Comparison of ENCODE assay signal across 21 mouse cellular contexts in genomic region chr14:47066901-47067300, GRCm38 (mm10).
A peak's percentile ranks its signal among the peaks of the same experiment; 100 is the strongest.
DNase-seq lines count a peak whose midpoint lies in the region; ATAC-seq and TF ChIP-seq lines count a peak whose summit lies in the region.
"Had no signal": no experiment of that assay in that cellular context is flagged by ENCODE, and none has a peak within 500 bp of the region (broad histone marks: within the 10 kb centered on the region; RNA-seq: fewer than 3 reads in every experiment).

No protein-coding gene starts in this region.

- H3K4me2 ChIP-seq in hindbrain, embryonic 13.5 days: no peak overlapping the region
- H3K4me2 ChIP-seq: embryonic facial prominence, embryonic 13.5 days; forebrain, embryonic 12.5 days had no signal

- peak overlapping the region; percentile 30 for H3K4me3 ChIP-seq in testis, adult 2 months (ENCODE audit: control insufficient read depth, low read depth, low read length)
- no peak overlapping the region for H3K4me3 ChIP-seq in hindbrain, embryonic 13.5 days
- H3K4me3 ChIP-seq: embryonic facial prominence, embryonic 13.5 days; forebrain, embryonic 12.5 days; heart, embryonic 10.5 days had no signal

- no peak for TF ChIP-seq CTCF in testis, adult 2 months (IDR thresholded peaks at IDR 0.05; ENCODE audit: control insufficient read depth, insufficient read depth, insufficient replicate concordance, low read depth, low read length)

- H3K27ac ChIP-seq in testis, adult 2 months (ENCODE audit: control insufficient read depth, insufficient read depth, low read depth, low read length): no peak overlapping the region
- no peak overlapping the region for H3K27ac ChIP-seq in hindbrain, embryonic 13.5 days
- H3K27ac ChIP-seq: embryonic facial prominence, embryonic 13.5 days; forebrain, embryonic 12.5 days; heart, embryonic 10.5 days had no signal

- DNase-seq in kidney, adult 18-20 months: peak; percentile 14
- DNase-seq in kidney, postnatal 4 days: no peak
- no peak for DNase-seq in testis, postnatal 10 days (ENCODE audit: low spot score)
- peak; percentile 18 to 46 for DNase-seq in kidney, postnatal 25 days
- DNase-seq: adrenal gland, postnatal 14 days; cerebellum, adult 11-12 months; cerebellum, adult 9-10 months; cerebellum, postnatal 36 days; gastrocnemius, postnatal 10 days; heart, adult 18-20 months; heart, postnatal 10 days had no signal

- H3K4me1 ChIP-seq in testis, adult 2 months (ENCODE audit: control insufficient read depth, insufficient read depth, low read length): no peaks in the 10 kb centered on the region
- H3K4me1 ChIP-seq in hindbrain, embryonic 13.5 days (replicated peaks): no peaks in the 10 kb centered on the region
- H3K4me1 ChIP-seq: embryonic facial prominence, embryonic 13.5 days had no signal

- no peak for ATAC-seq in hindbrain, embryonic 13.5 days (ENCODE audit: low FRiP score)
- no peak for ATAC-seq in monocyte, adult 5-6 weeks (replicated peaks; ENCODE audit: insufficient number of reproducible peaks, low FRiP score, low TSS enrichment, poor library complexity, severe bottlenecking)
- ATAC-seq: activated CD4-positive, CD25-positive, alpha-beta regulatory T cell, adult 4 months; forebrain, embryonic 16.5 days; Patski had no signal

- H3K27me3 ChIP-seq in testis, adult 2 months (ENCODE audit: control insufficient read depth, insufficient read depth, low read length): no peaks in the 10 kb centered on the region
- H3K27me3 ChIP-seq in hindbrain, embryonic 13.5 days: no peaks in the 10 kb centered on the region
- H3K27me3 ChIP-seq: CH12.LX; embryonic facial prominence, embryonic 13.5 days; forebrain, embryonic 12.5 days; Patski had no signal

- TF ChIP-seq POLR2A in testis, adult 2 months (IDR thresholded peaks at IDR 0.05; ENCODE audit: control insufficient read depth, low read depth, low read length): no peak

- no peak overlapping the region for H3K9ac ChIP-seq in hindbrain, embryonic 13.5 days
- H3K9ac ChIP-seq: embryonic facial prominence, embryonic 13.5 days; forebrain, embryonic 12.5 days had no signal

- H3K36me3 ChIP-seq in testis, adult 2 months (ENCODE audit: control insufficient read depth, insufficient read depth, low read length): no peaks in the 10 kb centered on the region
- no peaks in the 10 kb centered on the region for H3K36me3 ChIP-seq in hindbrain, embryonic 13.5 days
- H3K36me3 ChIP-seq: forebrain, embryonic 12.5 days had no signal

- 88% methylated on average over 5 of the region's 5 CpGs for WGBS in hindbrain, embryonic 13.5 days

- no peaks in the 10 kb centered on the region for H3K9me3 ChIP-seq in hindbrain, embryonic 13.5 days
- H3K9me3 ChIP-seq: embryonic facial prominence, embryonic 13.5 days; forebrain, embryonic 12.5 days; heart, embryonic 10.5 days had no signal

Comparison
In these comparisons a context has a peak if more than half of its experiments do, and no peak if none do; other contexts are left out.
1. DNase-seq: peak in kidney, adult 18-20 months (single experiment) and kidney, postnatal 25 days (2 of 2); none in kidney, postnatal 4 days (0 of 2) and testis, postnatal 10 days (single experiment).